Mouse (Mus musculus) T-cell, adult 2 months (primary cell): ENCODE measurements at regions not wholly inside any gene's neighbourhood (a gene's known extent, or its start where the extent isn't known, plus 50 kb on each side); places are given as distances from the start of the nearest gene placed in this dataset.

Experiments used
- DNase-seq: peaks from one replicate; pipeline ENCODE4 v3.0.0; 2022; ENCODE audit warnings: low spot score

- no peak for DNase-seq
Measured at GRCm38 (mm10) chr9:46824703-46825102, 173.8 kb upstream of the Gm4791 start.

GRCm38 (mm10) chr9:46819808-46820207, 178.7 kb upstream of the Gm4791 start:
- no peak for DNase-seq

- no peak for DNase-seq
Measured at GRCm38 (mm10) chr9:46819376-46819775, 179.2 kb upstream of the Gm4791 start.

GRCm38 (mm10) chr9:46816126-46816525, 182.4 kb upstream of the Gm4791 start:
- DNase-seq, result no peak

GRCm38 (mm10) chr9:46814478-46815241, 183.9 kb upstream of the Gm4791 start:
- DNase-seq, result no peak

- DNase-seq, result no peak
Measured at GRCm38 (mm10) chr9:46810266-46810665, 188.3 kb upstream of the Gm4791 start.

- no peak for DNase-seq
Measured at GRCm38 (mm10) chr9:46795446-46795845, 203.1 kb upstream of the Gm4791 start.

- no peak for DNase-seq
Measured at GRCm38 (mm10) chr9:46789036-46789435, 209.5 kb upstream of the Gm4791 start.

- no peak for DNase-seq
Measured at GRCm38 (mm10) chr9:46788456-46788855, 210.1 kb upstream of the Gm4791 start.

- no peak for DNase-seq
Measured at GRCm38 (mm10) chr9:46784355-46784975, 214.1 kb upstream of the Gm4791 start.

- no peak for DNase-seq
Measured at GRCm38 (mm10) chr9:46783597-46784354, 214.8 kb upstream of the Gm4791 start.

GRCm38 (mm10) chr9:46781681-46782080, 216.9 kb upstream of the Gm4791 start:
- no peak for DNase-seq

GRCm38 (mm10) chr9:46778769-46779168, 219.8 kb upstream of the Gm4791 start:
- no peak for DNase-seq

- DNase-seq, result no peak
Measured at GRCm38 (mm10) chr9:46774821-46775220, 223.7 kb upstream of the Gm4791 start.

- DNase-seq, result no peak
Measured at GRCm38 (mm10) chr9:46760247-46760646, 238.3 kb upstream of the Gm4791 start.

- no peak for DNase-seq
Measured at GRCm38 (mm10) chr9:46757005-46757672, 241.4 kb upstream of the Gm4791 start.

GRCm38 (mm10) chr9:46751981-46752380, 246.6 kb upstream of the Gm4791 start:
- DNase-seq, result no peak

- DNase-seq, result no peak
Measured at GRCm38 (mm10) chr9:46749441-46749840, 249.1 kb upstream of the Gm4791 start.

GRCm38 (mm10) chr9:46746266-46746665, 252.3 kb upstream of the Gm4791 start:
- DNase-seq, result no peak

- DNase-seq, result no peak
Measured at GRCm38 (mm10) chr9:46740496-46740895, 258.0 kb upstream of the Gm4791 start.

GRCm38 (mm10) chr9:46739341-46739740, 259.2 kb upstream of the Gm4791 start:
- no peak for DNase-seq

- DNase-seq, result no peak
Measured at GRCm38 (mm10) chr9:46738634-46739033, 259.9 kb upstream of the Gm4791 start.
